ENCODE assay signal across 27 mouse cellular contexts in genomic region chr1:12027442-12027841, GRCm38 (mm10).
A peak's percentile ranks its signal among the peaks of the same experiment; 100 is the strongest.
DNase-seq lines count a peak whose midpoint lies in the region; ATAC-seq and TF ChIP-seq lines count a peak whose summit lies in the region.
"Had no signal": no experiment of that assay in that cellular context is flagged by ENCODE, and none has a peak within 500 bp of the region (broad histone marks: within the 10 kb centered on the region; RNA-seq: fewer than 3 reads in every experiment).

No protein-coding gene starts in this region.

- TF ChIP-seq EP300 in stomach, postnatal 0 days (optimal IDR thresholded peaks at IDR 0.05) = no peak

- H3K4me3 ChIP-seq in forebrain, postnatal 0 days (ENCODE audit: low read depth, low read length) = no peak overlapping the region
- no peak overlapping the region for H3K4me3 ChIP-seq in forebrain, embryonic 12.5 days (replicated peaks)
- no peak overlapping the region for H3K4me3 ChIP-seq in lung, embryonic 14.5 days (ENCODE audit: low read depth, low read length)
- no peak overlapping the region for H3K4me3 ChIP-seq in stomach, embryonic 14.5 days (ENCODE audit: low read depth, low read length)
- no peak overlapping the region for H3K4me3 ChIP-seq in stomach, postnatal 0 days (ENCODE audit: low read depth, low read length)
- H3K4me3 ChIP-seq in stomach, embryonic 16.5 days (replicated peaks; ENCODE audit: low read length) = no peak overlapping the region
- H3K4me3 ChIP-seq: embryonic facial prominence, embryonic 15.5 days; forebrain, embryonic 15.5 days; gastrocnemius, adult 2 months; hindbrain, embryonic 12.5 days had no signal

- H3K36me3 ChIP-seq in forebrain, postnatal 0 days (ENCODE audit: insufficient read depth) = no peaks in the 10 kb centered on the region
- H3K36me3 ChIP-seq in forebrain, embryonic 12.5 days (replicated peaks) = no peaks in the 10 kb centered on the region
- H3K36me3 ChIP-seq in lung, embryonic 14.5 days (ENCODE audit: insufficient read depth) = no peaks in the 10 kb centered on the region
- no peaks in the 10 kb centered on the region for H3K36me3 ChIP-seq in stomach, embryonic 14.5 days (ENCODE audit: control insufficient read depth, insufficient read depth, low read length)
- no peaks in the 10 kb centered on the region for H3K36me3 ChIP-seq in stomach, postnatal 0 days (ENCODE audit: control insufficient read depth, insufficient read depth, low read length)
- no peaks in the 10 kb centered on the region for H3K36me3 ChIP-seq in stomach, embryonic 16.5 days (ENCODE audit: control insufficient read depth, insufficient read depth, low read length)
- H3K36me3 ChIP-seq: embryonic facial prominence, embryonic 15.5 days; forebrain, embryonic 15.5 days; G1E; hindbrain, embryonic 12.5 days had no signal

- peak; percentile 34 for ATAC-seq in forebrain, postnatal 0 days
- no peak for ATAC-seq in forebrain, embryonic 12.5 days (ENCODE audit: low FRiP score)
- ATAC-seq in lung, embryonic 14.5 days (ENCODE audit: insufficient read depth) = no peak
- ATAC-seq in stomach, embryonic 14.5 days (ENCODE audit: insufficient number of reproducible peaks, insufficient read depth, low FRiP score, low read depth) = peak; percentile 77; the same call in 1 of the 2 replicates
- ATAC-seq in stomach, postnatal 0 days (ENCODE audit: low FRiP score, low TSS enrichment) = no peak
- peak; percentile 80 for ATAC-seq in stomach, embryonic 16.5 days (ENCODE audit: insufficient read depth, low FRiP score)
- no peak for ATAC-seq in megakaryocyte-erythroid progenitor cell, adult 5-6 weeks (replicated peaks; ENCODE audit: low FRiP score, low TSS enrichment, poor library complexity, severe bottlenecking)
- ATAC-seq: forebrain, embryonic 15.5 days; hindbrain, embryonic 16.5 days; inflammation-experienced regulatory T-cells, adult 6 months; Patski had no signal

- H3K9ac ChIP-seq in forebrain, postnatal 0 days = no peak overlapping the region
- no peak overlapping the region for H3K9ac ChIP-seq in forebrain, embryonic 12.5 days
- no peak overlapping the region for H3K9ac ChIP-seq in lung, embryonic 14.5 days
- no peak overlapping the region for H3K9ac ChIP-seq in stomach, embryonic 14.5 days (replicated peaks; ENCODE audit: low read depth, low read length)
- H3K9ac ChIP-seq in stomach, postnatal 0 days (ENCODE audit: low read length) = no peak overlapping the region
- no peak overlapping the region for H3K9ac ChIP-seq in stomach, embryonic 16.5 days (ENCODE audit: low read length)
- H3K9ac ChIP-seq: embryonic facial prominence, embryonic 15.5 days; forebrain, embryonic 15.5 days; hindbrain, embryonic 12.5 days had no signal

- H3K4me1 ChIP-seq in forebrain, postnatal 0 days (ENCODE audit: insufficient read depth) = no peaks in the 10 kb centered on the region
- peaks cover 5% of the 10 kb centered on the region; the same call in 1 of the 2 replicates for H3K4me1 ChIP-seq in forebrain, embryonic 12.5 days
- no peaks in the 10 kb centered on the region for H3K4me1 ChIP-seq in lung, embryonic 14.5 days (ENCODE audit: insufficient read depth)
- H3K4me1 ChIP-seq in stomach, embryonic 14.5 days (ENCODE audit: control insufficient read depth, insufficient read depth, low read length) = 0 out of 2 replicates have a peak, but pooled peaks cover 2% of the 10 kb centered on the region
- H3K4me1 ChIP-seq in stomach, postnatal 0 days (replicated peaks; ENCODE audit: control insufficient read depth, insufficient read depth) = no peaks in the 10 kb centered on the region
- peaks cover 4% of the 10 kb centered on the region; the same call in 1 of the 2 replicates for H3K4me1 ChIP-seq in stomach, embryonic 16.5 days (ENCODE audit: control insufficient read depth, insufficient read depth, low read length)
- H3K4me1 ChIP-seq: embryonic facial prominence, embryonic 15.5 days; forebrain, embryonic 15.5 days; hindbrain, embryonic 12.5 days had no signal

- no peaks in the 10 kb centered on the region for H3K9me3 ChIP-seq in forebrain, postnatal 0 days (ENCODE audit: low read length)
- H3K9me3 ChIP-seq in forebrain, embryonic 12.5 days = no peaks in the 10 kb centered on the region
- H3K9me3 ChIP-seq in lung, embryonic 14.5 days (ENCODE audit: low read depth, low read length) = no peaks in the 10 kb centered on the region
- H3K9me3 ChIP-seq in stomach, embryonic 14.5 days (ENCODE audit: control insufficient read depth, low read depth, low read length) = no peaks in the 10 kb centered on the region; the same call in 1 of the 2 replicates
- no peaks in the 10 kb centered on the region for H3K9me3 ChIP-seq in stomach, postnatal 0 days (ENCODE audit: control insufficient read depth, low read length)
- H3K9me3 ChIP-seq in stomach, embryonic 16.5 days (replicated peaks; ENCODE audit: control insufficient read depth, low read length) = no peaks in the 10 kb centered on the region
- H3K9me3 ChIP-seq: embryonic facial prominence, embryonic 15.5 days; forebrain, embryonic 15.5 days; hindbrain, embryonic 12.5 days had no signal

- 70% methylated on average over 2 of the region's 2 CpGs for WGBS in forebrain, postnatal 0 days
- 87% methylated on average over 2 of the region's 2 CpGs for WGBS in forebrain, embryonic 12.5 days
- WGBS in lung, embryonic 14.5 days = 44% methylated on average over 2 of the region's 2 CpGs
- WGBS in stomach, embryonic 14.5 days = 46% methylated on average over 2 of the region's 2 CpGs
- WGBS in stomach, postnatal 0 days = 43% methylated on average over 2 of the region's 2 CpGs
- WGBS in stomach, embryonic 16.5 days = 50% methylated on average over 2 of the region's 2 CpGs

- no peak for DNase-seq in forebrain, postnatal 0 days
- DNase-seq in lung, embryonic 14.5 days = peak; percentile 49
- no peak for DNase-seq in lung, postnatal 25 days (ENCODE audit: low spot score)
- no peak for DNase-seq in stomach, postnatal 0 days (ENCODE audit: low spot score)
- DNase-seq: adrenal gland, adult 2 months; adrenal gland, postnatal 14 days; B cell, adult 2 months; cerebellum, adult 11-12 months; cerebellum, adult 8-10 months; cerebellum, postnatal 10 days; cerebellum, postnatal 36 days; gastrocnemius, adult 2 months; gastrocnemius, postnatal 14 days; heart, adult 11 months had no signal

- TF ChIP-seq CTCF in forebrain, postnatal 0 days (IDR thresholded peaks at IDR 0.05; ENCODE audit: low read depth) = no peak
- no peak for TF ChIP-seq CTCF in lung, embryonic 14.5 days (IDR thresholded peaks at IDR 0.05; ENCODE audit: low read depth)
- TF ChIP-seq CTCF in stomach, postnatal 0 days (IDR thresholded peaks at IDR 0.05; ENCODE audit: low read depth) = no peak

- no peak overlapping the region for H3K27ac ChIP-seq in forebrain, postnatal 0 days (ENCODE audit: low read depth, low read length)
- H3K27ac ChIP-seq in forebrain, embryonic 12.5 days = no peak overlapping the region
- H3K27ac ChIP-seq in lung, embryonic 14.5 days (ENCODE audit: low read depth) = no peak overlapping the region
- H3K27ac ChIP-seq in stomach, embryonic 14.5 days (ENCODE audit: low read length) = peak overlapping the region; percentile 67; the same call in 1 of the 2 replicates
- H3K27ac ChIP-seq in stomach, postnatal 0 days (replicated peaks) = no peak overlapping the region
- H3K27ac ChIP-seq in stomach, embryonic 16.5 days (ENCODE audit: low read length) = peak overlapping the region; percentile 42; the same call in 1 of the 2 replicates
- H3K27ac ChIP-seq: embryonic facial prominence, embryonic 15.5 days; forebrain, embryonic 15.5 days; gastrocnemius, adult 2 months; hindbrain, embryonic 12.5 days had no signal

- H3K27me3 ChIP-seq in forebrain, postnatal 0 days (ENCODE audit: insufficient read depth, low read length) = no peaks in the 10 kb centered on the region
- H3K27me3 ChIP-seq in forebrain, embryonic 12.5 days = no peaks in the 10 kb centered on the region
- H3K27me3 ChIP-seq in lung, embryonic 14.5 days (ENCODE audit: insufficient read depth, low read length) = no peaks in the 10 kb centered on the region
- no peaks in the 10 kb centered on the region for H3K27me3 ChIP-seq in stomach, embryonic 14.5 days (ENCODE audit: control insufficient read depth, insufficient read depth, low read length)
- no peaks in the 10 kb centered on the region for H3K27me3 ChIP-seq in stomach, postnatal 0 days (ENCODE audit: control insufficient read depth, insufficient read depth, low read length)
- no peaks in the 10 kb centered on the region for H3K27me3 ChIP-seq in stomach, embryonic 16.5 days (ENCODE audit: control insufficient read depth, insufficient read depth, low read length)
- H3K27me3 ChIP-seq: CH12.LX; embryonic facial prominence, embryonic 15.5 days; forebrain, embryonic 15.5 days; hindbrain, embryonic 12.5 days; Patski had no signal

- H3K4me2 ChIP-seq in forebrain, postnatal 0 days (ENCODE audit: low read depth) = no peak overlapping the region
- no peak overlapping the region for H3K4me2 ChIP-seq in forebrain, embryonic 12.5 days
- H3K4me2 ChIP-seq in lung, embryonic 14.5 days = no peak overlapping the region
- no peak overlapping the region for H3K4me2 ChIP-seq in stomach, embryonic 14.5 days (replicated peaks; ENCODE audit: low read depth, low read length)
- no peak overlapping the region for H3K4me2 ChIP-seq in stomach, postnatal 0 days (replicated peaks; ENCODE audit: low read depth)
- no peak overlapping the region for H3K4me2 ChIP-seq in stomach, embryonic 16.5 days (ENCODE audit: low read depth, low read length)
- H3K4me2 ChIP-seq: embryonic facial prominence, embryonic 15.5 days; forebrain, embryonic 15.5 days; heart, embryonic 11.5 days; hindbrain, embryonic 12.5 days had no signal

Comparison
In these comparisons a context has a peak if more than half of its experiments do, and no peak if none do; other contexts are left out.
1. ATAC-seq: peak in forebrain, postnatal 0 days (single experiment), stomach, embryonic 14.5 days (single experiment) and stomach, embryonic 16.5 days (single experiment); none in forebrain, embryonic 12.5 days (single experiment), lung, embryonic 14.5 days (single experiment), stomach, postnatal 0 days (single experiment) and megakaryocyte-erythroid progenitor cell, adult 5-6 weeks (single experiment).
2. H3K27ac ChIP-seq: peak in stomach, embryonic 14.5 days (single experiment) and stomach, embryonic 16.5 days (single experiment); none in forebrain, postnatal 0 days (single experiment), forebrain, embryonic 12.5 days (single experiment), lung, embryonic 14.5 days (single experiment) and stomach, postnatal 0 days (single experiment).